Mouse (Mus musculus) ES-E14 (cell line): ENCODE data around the gene Chn2.

Source experiments
- CHD2 ChIP-seq: IDR thresholded peaks from 2 replicates; pipeline ENCODE4 v1.6.1; 2014; ENCODE audit warnings: mild to moderate bottlenecking, low read depth, low read length, inconsistent platforms
- HCFC1 ChIP-seq: IDR thresholded peaks from 2 replicates; pipeline ENCODE4 v1.6.1; 2012; ENCODE audit warnings: low read length, inconsistent platforms, borderline replicate concordance; ENCODE audit not compliant: insufficient read depth
- MAFK ChIP-seq: IDR thresholded peaks from 2 replicates; pipeline ENCODE4 v1.6.1; 2014; ENCODE audit warnings: mild to moderate bottlenecking, low read depth, low read length, inconsistent platforms; ENCODE audit not compliant: insufficient read depth

GRCm38 (mm10) chr6:54130881-54131280 is 91.5 kb downstream of the Chn2 start:
- TF ChIP-seq HCFC1: no peak
- no peak for TF ChIP-seq CHD2
- no peak for TF ChIP-seq MAFK
